Mouse (Mus musculus) lung, postnatal 0 days (tissue): ENCODE measurements around the gene Filip1l.

ENCODE experiments used
- CTCF ChIP-seq: IDR thresholded peaks from 2 replicates; pipeline ENCODE4 v1.5.1; 2016; ENCODE audit warnings: antibody characterized with exemption, mild to moderate bottlenecking
- EP300 ChIP-seq: IDR thresholded peaks from 2 replicates; pipeline ENCODE4 v1.6.1; 2016; ENCODE audit warnings: antibody characterized with exemption, mild to moderate bottlenecking, control low read depth

GRCm38 (mm10) chr16:57313487-57313886, 39.4 kb upstream of the Filip1l start:
- TF ChIP-seq CTCF (no peak), EP300 (peak; percentile 38; the same call in 1 of the 2 replicates)
